Mouse (Mus musculus): ENCODE results near the gene Dgcr8.

The Dgcr8 gene

DNA sequence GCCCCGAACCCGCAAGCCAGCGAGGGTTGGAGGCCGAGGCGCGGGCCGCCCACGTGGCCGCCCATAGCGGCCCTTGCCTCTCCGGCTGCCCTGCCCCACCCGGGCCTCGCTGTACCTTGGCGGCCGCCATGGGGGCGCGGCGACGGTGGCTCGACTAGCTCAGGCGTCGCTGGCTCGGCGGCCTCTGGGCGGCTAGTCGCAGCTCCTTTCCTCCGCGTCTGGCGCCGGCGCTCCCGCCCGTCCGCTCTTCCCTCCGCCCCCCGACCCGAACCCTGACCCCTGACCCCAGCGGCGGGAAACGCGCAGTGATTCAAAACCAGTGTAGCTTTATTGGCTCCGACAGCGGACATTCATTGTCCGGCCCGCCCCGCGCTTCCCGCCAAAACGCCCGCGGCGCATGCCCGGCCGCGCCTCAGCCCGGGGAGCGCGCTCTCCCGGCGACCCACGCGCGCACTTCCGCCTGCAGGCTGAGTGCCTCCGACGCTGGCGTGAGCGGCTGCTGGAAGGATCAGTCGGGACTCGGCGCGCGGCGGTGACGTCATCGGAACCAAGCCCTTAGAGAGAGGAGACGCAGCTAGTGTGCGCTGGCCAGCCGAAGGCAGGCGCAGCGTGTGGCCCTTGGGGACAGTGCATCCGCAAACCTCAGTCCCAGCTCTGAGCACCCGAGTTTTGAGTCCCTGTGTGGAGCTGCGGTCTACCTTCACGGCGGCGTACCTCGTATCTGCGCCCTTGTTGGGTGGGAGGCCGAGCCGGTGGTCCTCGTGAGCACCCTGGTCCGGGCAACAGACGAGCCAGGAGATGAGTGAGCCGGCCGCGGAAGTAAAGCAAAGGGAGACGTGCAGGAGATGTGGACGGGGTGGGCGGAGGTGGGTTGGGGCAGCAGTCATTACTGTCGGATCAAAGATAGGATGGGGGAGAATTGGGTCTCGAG lies 40.3 kb downstream of the Dgcr8 start, which contains the start of the genes Trmt2a and Ranbp1:
Gene Trmt2a (plus strand): TSS at position 247 of the 931 bp plus-strand sequence.
Gene Ranbp1 (minus strand): TSS at position 300 of the 931 bp plus-strand sequence.
- peak; percentile 97 for DNase-seq

DNA sequence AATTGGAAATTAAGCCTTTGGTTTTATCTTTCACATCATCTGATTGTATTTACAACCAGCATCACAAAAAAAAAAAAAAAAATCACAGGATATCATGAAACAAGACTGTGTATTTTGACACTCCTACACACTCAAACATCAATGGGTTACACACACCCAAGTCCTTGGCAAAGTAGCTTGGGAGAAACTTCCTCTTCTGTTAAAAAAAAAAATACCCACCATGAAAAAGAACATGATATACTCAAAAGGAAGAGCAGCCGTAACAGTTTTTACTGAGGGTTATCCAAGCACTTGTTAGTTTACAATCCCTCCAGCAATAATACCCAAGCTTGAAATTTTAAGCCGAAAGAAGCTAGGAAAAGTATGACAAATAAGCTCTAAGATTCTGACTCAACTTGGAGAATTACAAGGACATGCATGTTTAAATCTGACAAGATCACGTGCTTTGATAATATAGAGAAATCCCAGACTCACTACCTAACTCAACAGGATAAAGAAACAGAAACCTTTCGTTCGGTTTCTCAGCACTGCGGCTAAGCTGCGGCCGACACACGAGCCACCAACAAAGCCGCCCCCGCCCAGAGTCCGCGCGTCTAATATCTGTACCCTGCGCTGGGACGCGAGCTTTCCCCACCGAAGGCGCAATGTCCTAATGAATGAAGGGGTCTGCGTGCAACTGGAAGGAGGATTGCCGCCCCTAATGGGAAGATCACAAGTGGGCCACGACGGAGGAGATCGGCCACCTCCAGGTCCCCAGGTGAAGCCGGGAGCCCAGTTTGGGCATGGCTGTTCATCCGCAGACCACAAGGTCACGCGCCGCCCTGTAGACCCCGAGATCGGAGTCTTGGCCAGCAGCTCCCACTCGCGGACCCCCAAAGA lies 41.3 kb downstream of the Dgcr8 start:
- DNase-seq, result no peak

DNA sequence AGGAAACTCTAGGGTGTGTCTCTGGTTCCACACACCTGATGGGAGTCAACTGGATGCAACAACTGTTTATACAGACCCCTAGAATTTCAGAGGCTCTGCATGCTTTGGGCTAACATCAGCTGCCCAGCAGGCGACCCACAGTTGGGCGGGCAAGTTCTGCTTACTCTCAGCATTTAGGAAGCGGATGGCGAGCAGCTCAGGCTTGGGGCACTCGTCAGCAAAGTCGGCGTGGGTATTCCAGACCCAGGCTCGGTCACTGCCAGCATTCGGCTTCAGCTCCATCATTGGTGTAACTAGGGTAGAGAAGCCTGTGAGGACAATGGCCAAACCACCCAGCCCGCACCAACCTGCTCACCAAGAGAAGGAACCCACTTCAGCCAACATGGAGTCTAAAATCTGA lies 47.5 kb downstream of the Dgcr8 start:
- no peak for DNase-seq

DNA sequence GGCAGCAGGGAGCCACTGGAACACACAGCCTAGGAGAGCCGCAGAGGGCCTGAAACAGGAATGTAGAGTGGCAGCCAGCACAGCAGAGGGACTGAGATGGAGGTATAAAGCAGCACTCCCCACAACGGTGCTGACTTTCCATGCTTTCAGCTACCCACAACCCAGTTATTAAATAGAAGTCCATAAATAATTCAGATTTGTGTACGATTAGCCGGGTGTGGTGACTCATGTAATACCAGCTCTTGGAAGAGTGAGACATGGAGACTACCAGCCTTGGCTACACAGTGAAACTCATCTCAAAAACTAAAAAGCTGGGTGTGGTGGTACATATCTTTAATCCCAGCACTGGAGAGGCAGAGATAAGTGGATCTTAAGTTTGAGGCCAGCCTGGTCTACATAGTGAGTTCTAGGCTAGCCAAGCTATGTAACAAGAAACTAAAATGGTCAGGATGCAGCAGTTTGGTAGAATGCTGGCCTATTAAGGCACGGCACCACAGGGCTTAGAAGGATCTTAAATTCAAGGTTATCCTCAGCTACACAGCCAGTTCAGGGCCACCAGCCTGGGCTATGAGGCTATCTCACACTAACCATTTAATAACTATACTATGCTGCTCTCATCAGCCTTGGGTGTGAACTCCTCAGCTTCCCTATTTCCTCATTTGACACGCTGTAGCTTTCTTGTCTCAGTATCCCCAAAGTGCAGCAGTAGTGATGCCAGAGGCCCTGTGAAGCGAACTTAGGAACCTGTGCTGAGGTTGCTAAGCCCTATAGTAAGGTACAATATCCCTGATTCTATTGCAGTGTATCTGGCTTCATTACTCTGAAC lies 52.2 kb downstream of the Dgcr8 start:
- no peak for DNase-seq

DNA sequence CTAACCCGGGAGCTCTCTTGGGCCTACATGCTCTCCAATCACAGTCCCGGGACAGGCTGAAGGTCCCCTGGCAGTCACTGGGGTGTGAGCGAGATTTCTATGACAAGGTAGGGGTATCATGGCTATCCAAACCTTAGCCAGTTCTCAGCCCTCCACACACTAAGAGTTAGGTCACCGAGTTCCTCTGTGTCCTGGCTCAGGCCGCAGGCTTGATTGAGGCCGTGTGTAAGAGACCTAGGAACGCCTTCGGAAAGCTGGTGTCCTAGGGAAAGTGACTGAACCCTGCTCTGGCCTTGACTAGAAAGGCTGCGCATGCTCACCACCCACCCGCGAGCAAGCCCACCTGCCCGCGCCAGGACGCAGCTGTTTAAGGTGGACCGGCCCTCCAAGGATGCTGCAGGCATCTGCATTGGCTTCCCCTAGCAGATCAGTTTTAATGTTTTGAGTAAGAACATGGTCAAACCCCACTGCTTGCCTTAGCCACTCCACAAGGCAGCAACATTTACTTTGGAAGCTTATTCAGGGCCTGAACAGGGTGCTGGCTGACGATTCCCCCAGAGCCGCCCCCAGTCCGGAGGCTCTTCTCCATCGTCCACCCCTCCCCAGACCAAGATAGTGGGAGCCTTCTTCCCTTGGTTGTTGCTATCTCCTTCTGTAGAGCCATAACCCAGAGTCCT lies 53.5 kb downstream of the Dgcr8 start:
- DNase-seq, result peak; percentile 73

DNA sequence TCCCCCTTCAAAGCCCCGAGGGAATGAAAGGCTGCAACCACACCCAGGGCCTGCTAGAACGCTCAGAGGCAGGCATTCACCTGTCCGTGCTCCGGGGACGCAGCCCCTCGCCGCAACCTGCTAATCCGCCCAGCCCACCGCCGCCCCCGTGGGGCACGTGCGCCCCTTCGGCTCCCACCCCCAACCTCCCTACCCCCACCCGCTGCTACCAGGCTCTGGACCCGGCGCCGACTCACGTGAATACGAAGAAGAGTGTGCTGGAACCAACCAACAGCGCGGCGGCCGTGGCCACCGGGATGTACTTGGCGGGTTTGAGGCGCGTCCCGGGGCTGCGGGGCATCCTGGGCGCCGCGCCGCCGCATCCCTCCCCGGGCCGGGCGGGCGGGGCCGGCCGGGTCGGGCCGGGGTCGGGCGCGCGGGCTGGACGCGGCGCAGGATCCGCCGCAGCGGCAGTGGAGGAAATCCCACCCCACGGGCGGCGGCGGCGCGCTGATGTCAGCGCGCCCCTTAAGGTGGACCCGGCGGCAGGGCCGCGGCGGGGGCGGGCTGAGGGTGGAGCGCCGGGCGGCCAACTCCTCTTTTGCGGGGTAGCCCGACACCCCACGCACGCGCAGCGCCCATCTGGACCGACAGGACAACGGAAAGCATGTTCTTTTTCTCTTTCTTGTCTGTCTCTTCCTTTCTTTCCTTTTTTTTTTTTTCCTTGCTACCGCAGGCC lies 54.2 kb downstream of the Dgcr8 start, which contains the start of gene Zdhhc8:
Gene Zdhhc8 (minus strand): TSS at position 466 of the 718 bp plus-strand sequence.
- DNase-seq, result peak; percentile 71

DNA sequence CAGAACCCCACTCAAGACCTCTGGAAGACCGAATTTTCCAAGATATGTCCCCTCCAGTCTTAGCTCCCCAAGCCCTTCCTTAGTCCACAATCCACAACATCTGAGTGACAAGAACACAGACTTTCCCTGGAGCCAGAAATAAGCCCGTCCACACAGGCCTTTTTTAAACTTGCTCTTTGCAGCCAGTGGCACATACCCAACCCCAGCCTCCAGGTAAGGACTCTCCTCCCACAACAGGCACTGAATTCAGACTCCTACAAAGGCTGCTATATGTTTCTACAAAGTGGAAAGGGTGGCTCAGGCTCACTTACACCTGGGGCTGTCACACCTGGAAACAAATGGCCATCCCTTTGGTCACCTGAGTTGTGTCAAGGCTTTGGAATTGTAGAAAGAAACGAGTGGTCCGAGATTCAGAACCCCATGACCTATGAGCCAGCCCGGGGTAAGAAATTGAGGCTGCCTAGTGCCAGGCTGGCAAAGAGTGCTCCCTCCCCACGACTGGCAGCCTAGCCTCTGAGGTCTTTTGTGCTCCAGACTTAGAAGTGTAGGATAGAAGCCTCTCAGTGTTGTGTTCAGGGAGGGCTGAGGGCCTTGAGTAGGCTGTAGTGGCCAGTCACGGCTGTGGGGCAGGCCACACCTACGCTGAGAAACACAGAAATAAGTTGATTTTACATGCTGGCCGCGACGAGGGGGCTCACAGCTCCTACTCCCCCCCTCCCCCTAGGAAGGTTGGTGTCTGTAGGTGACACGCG lies 55.0 kb downstream of the Dgcr8 start:
- DNase-seq, result no peak

DNA sequence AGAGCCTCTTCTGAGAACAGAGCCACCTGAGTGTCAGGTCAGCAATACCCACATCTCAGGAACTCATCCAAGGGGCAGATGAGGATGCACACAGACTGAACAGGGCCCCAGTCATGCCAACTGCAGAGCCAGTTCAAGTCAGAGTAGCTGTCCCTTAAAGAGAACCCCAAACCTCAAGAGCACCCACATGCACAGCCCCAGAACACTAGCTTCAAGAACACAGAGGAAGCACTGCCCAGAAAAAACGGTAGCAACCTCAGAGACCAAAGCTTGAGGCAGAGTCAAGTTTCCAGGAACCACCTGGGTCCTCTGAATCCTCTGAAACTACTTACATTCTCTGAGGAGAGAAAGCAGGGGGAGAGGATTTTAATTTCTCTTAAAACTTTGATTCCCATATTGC lies 55.6 kb downstream of the Dgcr8 start:
- no peak for DNase-seq

DNA sequence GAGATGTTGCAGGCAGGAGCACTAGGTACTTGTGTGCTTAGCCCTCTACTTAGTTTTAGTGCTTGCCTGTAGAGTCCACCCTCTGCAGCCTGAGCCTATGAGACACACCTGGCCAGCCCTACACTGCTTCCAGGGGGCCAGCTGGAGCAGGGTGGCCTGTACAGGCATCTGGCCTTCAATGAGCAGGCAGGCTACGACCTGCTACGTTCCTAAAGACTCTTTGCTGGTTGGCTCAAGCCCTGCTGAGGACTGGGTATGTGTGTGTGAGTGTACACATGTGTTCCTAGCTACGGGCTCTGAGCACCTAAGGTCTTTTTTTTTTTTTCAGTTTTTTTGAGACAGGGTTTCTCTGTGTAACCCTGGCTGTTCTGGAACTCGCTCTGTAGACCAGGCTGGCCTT lies 57.6 kb downstream of the Dgcr8 start:
- DNase-seq, result no peak

DNA sequence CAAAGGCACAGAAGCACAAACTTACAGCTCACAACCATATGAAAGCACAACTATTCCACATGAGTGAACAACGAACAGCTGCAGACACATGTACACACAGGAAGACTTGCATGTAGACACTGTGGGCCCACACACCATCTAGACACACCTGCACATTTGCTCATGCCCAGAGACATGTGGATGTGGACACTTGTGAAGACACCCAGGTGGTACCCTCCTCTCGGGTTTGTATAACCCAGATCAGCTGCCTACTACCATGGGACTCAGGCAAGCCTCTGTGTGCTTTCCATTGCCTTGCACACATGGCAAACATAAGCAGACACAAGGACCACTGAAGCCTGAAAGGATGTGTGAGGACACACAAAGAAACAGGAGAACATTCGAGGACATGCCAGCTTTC lies 58.0 kb downstream of the Dgcr8 start:
- no peak for DNase-seq

DNA sequence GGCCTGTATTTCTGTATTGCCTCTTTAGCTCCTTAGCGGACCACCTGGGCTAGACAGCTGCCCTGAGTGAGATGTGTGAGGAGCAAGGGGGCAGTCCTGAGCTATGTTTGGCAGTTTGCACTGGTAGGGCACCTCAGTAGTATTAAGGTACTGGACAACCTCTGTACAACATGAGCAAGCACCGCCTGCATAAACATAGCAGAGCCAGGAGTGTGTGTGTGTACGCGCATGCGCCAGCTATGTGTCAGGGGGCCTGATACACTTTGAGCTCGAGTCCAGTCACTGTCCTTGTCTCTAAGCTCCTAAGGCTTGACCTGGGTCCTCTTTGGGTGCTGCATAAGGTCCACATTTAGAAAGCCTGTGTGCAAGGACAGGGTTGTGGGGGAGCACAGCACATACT lies 58.4 kb downstream of the Dgcr8 start:
- no peak for DNase-seq

DNA sequence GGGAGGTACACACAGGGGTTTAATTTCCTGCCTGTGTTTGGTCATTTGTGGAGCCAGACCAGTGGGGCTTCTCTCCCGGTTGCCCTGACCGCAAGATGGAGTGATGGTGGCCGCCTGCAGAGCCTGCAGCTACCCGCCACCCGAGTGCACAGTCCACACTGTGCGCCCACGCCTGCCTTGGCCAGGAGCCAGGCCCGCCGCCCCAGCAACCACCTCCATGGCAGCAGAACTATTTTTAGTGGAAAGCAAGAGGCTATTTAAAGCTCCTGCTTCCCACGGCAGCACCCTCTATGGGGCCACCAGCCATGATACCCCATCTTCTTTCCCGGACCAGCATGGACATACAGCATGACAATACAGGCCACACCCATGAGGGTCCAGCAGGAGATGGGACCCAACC lies 59.4 kb downstream of the Dgcr8 start:
- peak; percentile 75 for DNase-seq

DNA sequence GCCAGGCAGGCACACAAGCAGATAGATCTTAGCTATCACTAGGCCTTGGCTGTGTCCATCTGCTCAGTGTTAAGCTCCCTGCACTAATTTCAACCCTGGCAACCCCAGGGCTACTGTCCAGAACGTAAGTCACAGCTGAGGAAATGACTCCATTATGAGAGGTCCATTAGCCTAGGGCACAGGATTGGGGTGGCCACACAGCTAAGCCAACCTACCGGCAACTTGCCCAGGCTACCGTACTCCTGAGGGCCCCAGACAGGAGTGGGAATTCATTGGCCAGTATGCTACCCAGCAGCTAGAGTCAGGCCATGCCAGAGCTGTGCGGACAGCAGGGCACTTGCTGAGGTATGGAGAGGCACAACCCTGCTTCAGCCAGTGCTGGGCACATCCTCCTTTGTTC lies 60.2 kb downstream of the Dgcr8 start:
- DNase-seq, result peak; percentile 84

DNA sequence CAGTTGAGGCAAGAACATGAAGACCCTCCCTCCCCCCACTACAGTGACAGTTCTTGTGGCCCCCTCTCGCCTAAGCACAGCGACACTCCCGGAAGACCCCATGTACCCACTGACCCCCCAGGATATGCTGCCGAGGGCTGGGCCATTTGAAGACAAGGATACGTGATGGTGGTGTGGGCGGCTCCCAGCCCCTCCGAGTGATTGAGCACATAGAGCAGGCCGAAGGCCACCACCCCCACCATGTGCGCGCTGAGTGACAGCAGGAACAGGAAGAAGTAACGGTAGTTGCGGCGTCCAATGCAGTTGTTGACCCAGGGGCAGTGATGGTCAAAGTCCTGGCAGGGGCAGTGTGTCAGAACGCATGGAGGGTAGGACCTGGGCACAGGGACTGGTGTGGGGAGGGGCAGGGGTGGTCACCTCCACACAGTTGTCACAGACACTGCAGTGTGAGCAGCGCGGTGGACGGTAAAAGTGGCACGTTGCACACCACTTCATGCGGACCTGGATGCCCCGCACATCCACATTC lies 61.1 kb downstream of the Dgcr8 start:
- no peak for DNase-seq

DNA sequence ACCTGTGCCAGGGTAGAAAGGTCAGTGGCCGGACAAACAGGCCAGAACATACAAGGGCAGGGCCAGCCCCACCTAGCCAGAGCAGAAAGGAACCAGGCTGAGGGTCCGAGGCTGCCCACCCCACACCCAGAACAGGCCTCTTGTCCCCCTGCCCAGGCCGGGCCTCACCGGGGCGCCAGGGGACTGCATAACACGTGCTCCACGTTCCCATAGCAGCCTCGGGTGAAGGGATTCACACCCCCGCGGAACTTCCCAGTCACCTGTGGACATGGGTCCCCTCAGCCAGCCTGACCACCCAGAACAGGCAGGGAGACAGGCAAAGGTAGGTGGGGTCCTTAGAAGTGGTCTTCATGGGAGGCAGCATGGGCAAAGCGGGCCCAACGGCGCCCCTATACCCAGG lies 61.9 kb downstream of the Dgcr8 start:
- no peak for DNase-seq

DNA sequence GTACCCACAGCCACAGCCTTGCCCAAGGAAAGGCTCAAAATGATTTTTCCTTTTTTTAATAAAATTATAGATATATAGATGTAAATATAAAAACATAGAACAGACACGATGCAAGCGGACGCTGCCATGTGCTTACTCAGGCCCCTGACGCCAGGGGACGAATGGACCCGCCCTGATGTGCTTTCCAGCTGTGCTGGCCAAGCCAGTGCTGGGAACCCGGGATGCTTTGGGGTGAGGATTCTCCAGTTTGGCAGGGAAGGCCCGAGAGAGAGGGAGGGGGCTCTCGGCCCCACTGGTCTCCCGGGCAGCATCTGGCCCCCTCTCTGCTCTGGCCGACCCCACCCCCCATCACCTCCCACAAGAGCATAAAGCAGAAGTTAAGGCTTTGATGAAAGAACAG lies 66.9 kb downstream of the Dgcr8 start:
- no peak for DNase-seq

DNA sequence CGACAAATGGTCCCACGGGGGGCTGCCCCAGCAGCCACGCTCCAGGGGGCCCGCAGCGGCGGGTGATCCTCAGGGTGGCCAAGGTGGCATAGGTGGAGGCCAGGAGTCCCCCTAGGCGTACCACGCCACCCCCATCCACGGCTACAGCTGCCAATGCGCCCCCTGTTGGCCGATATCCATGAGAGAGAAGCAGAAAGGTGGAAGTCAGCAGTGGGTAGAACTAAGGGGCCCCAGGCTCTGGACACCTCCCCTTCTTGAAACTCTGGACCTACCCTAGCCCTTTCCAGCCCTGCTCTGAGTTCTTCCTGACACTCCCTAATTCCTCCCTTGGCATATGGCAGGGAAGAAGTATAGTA lies 67.5 kb downstream of the Dgcr8 start:
- no peak for DNase-seq

DNA sequence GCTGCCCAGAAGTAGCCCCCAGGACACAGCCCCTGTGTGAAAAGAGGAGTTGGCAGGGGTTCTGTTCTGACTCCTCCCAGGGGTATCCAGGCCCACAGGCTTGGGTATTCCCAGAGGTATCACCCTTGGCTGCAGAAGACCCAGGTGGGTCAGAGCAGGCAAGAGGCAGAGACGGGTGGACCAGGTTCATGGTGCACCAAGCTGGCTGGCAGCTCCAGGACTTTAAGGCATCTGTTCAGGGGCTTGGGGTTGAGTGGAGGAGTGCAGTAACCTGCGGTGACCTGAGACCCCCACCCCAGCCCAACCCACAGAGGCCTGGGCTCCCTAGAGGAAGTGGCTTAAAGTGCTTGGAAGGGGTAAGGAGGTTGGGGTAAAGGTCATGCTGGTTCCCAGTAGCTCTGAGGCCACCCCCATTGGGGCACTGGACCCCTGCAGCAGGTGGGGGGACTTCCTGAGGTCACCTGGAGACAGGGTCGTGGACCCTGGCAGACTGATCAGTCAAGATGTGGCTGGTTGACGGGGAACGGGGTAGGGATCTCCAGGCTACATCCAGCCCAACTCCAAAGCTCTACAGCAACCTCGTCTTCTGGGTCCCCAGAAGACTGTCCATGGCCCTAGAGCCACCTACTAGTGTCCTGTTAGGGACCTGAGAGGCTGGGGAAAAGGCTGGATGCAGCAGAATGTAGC lies 68.0 kb downstream of the Dgcr8 start:
- no peak for DNase-seq

DNA sequence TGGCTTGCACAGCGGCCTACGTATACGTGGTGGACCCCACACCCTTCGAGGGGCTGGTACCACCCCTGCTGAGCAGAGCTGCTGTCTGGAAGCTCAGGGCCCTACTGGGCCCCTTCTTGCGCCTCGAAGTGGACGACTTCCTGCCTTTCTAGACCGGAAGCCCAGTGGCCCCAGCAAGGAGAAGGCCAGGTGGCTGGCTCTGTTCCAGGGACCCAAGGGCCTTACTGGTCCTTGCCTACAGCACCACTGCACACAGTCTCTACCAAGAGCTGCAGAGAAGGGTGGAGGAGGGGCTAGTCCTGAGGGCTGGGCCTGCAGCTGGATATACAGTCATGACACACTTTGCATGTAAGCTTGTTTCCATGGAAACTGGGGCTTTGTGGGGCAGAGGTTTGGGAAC lies 69.0 kb downstream of the Dgcr8 start:
- no peak for DNase-seq

DNA sequence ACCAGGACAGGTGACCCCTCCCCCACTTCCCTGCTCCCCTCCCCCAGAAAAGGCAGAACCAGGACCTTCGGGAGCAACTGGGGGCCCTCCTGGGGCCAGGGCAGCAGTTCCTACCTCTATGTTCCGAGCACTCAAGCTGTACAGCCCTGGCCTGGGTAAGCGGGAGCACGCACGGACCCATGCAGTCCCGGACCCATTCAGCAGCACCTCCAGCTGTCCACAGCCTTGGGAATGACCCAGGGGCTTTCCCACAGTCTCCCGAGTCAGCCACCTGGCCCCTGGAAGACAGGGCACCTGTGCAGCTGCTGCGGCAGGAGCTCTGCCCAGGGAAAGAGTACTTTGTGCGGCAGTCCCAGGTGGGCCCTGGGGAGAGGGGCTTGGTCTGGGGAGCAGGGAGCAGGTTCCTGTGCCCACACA lies 70.5 kb downstream of the Dgcr8 start:
- DNase-seq, result no peak

All from cerebellum, adult 9-10 months (tissue).